Mouse (Mus musculus): Measurements from ENCODE around the gene Ednra.

DNA sequence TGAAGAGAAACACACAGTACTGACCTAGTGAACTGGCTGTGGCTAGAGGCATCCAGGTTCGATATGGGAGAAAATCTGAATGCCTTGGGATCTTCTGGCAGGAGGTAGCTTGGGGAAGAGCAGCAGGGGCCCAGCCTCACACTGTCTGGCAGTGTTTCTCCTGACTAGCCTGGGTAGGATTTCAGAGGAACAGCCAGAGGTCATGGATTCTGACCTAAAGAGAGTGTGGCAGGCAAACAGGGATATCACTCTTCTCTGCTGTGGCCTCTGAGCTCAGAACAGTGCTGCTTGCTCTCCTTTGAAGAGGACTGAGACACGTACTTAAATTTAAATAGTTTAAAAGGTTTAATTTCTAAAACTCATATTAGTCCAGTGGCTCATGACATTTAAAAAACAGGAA, 7.2 kb downstream of the Ednra start:
- TF ChIP-seq POLR2A (IDR thresholded peaks at IDR 0.05; ENCODE audit: control insufficient read depth, low read depth, low read length) (no peak), CTCF (IDR thresholded peaks at IDR 0.05; ENCODE audit: control insufficient read depth, insufficient read depth, insufficient replicate concordance, low read depth, low read length) (no peak)

Data from testis, adult 2 months (tissue).